Mouse (Mus musculus): ENCODE data around the gene Gm9573. TPM values are rescaled to one million over a fixed set of nuclear protein-coding genes. Genes with fewer than 3 reads are reported as not detected.
A peak's percentile ranks its signal among the peaks of the same experiment; 100 is the strongest.

Gm9573 gene
- polyA plus RNA-seq, 1 experiment from 2014 or later, result not detected

- Histone ChIP-seq H3K9ac (replicated peaks; ENCODE audit: low read length) (no peak overlapping the region), H3K4me3 (ENCODE audit: low read length) (no peak overlapping the region), H3K4me1 (ENCODE audit: insufficient read depth, low read length) (peaks cover 5% of the 10 kb centered on the region; the same call in 1 of the 2 replicates), H3K36me3 (ENCODE audit: insufficient read depth, low read length) (no peaks in the 10 kb centered on the region), H3K9me3 (ENCODE audit: low read length) (no peaks in the 10 kb centered on the region; the same call in 1 of the 2 replicates), H3K27ac (ENCODE audit: low read length) (no peak overlapping the region), H3K4me2 (replicated peaks; ENCODE audit: low read depth, low read length) (no peak overlapping the region), H3K27me3 (ENCODE audit: insufficient read depth, low read length) (no peaks in the 10 kb centered on the region)
- 43% methylated on average over 4 of the region's 4 CpGs for WGBS
- ATAC-seq (ENCODE audit: low FRiP score, low TSS enrichment), result no peak
Measured at GRCm38 (mm10) chr17:35588387-35588786, 38.0 kb downstream of the Gm9573 start.

GRCm38 (mm10) chr17:35587291-35587690, 39.1 kb downstream of the Gm9573 start:
- Histone ChIP-seq H3K27me3 (ENCODE audit: insufficient read depth, low read length) (no peaks in the 10 kb centered on the region), H3K4me3 (ENCODE audit: low read length) (no peak overlapping the region), H3K4me2 (replicated peaks; ENCODE audit: low read depth, low read length) (no peak overlapping the region), H3K9ac (replicated peaks; ENCODE audit: low read length) (no peak overlapping the region), H3K27ac (ENCODE audit: low read length) (no peak overlapping the region), H3K9me3 (ENCODE audit: low read length) (no peaks in the 10 kb centered on the region; the same call in 1 of the 2 replicates), H3K36me3 (ENCODE audit: insufficient read depth, low read length) (no peaks in the 10 kb centered on the region), H3K4me1 (ENCODE audit: insufficient read depth, low read length) (peaks cover 5% of the 10 kb centered on the region; the same call in 1 of the 2 replicates)
- 74% methylated on average over 1 of the region's 1 CpGs for WGBS
- ATAC-seq (ENCODE audit: low FRiP score, low TSS enrichment), result no peak

- no peaks in the 10 kb centered on the region for H3K36me3 ChIP-seq (ENCODE audit: insufficient read depth, low read length)
- H3K9me3 ChIP-seq (ENCODE audit: low read length), result no peaks in the 10 kb centered on the region; the same call in 1 of the 2 replicates
- H3K27ac ChIP-seq (ENCODE audit: low read length), result no peak overlapping the region
- 0 out of 2 replicates have a peak, but pooled peaks have one; percentile 9 for ATAC-seq (ENCODE audit: low FRiP score, low TSS enrichment)
- no peaks in the 10 kb centered on the region for H3K27me3 ChIP-seq (ENCODE audit: insufficient read depth, low read length)
- WGBS, result 19% methylated on average over 16 of the region's 16 CpGs
- peak overlapping the region; percentile 29; the same call in 1 of the 2 replicates for H3K4me2 ChIP-seq (replicated peaks; ENCODE audit: low read depth, low read length)
- no peaks in the 10 kb centered on the region for H3K4me1 ChIP-seq (ENCODE audit: insufficient read depth, low read length)
- H3K4me3 ChIP-seq (ENCODE audit: low read length), result no peak overlapping the region
- no peak overlapping the region for H3K9ac ChIP-seq (replicated peaks; ENCODE audit: low read length)
Measured at GRCm38 (mm10) chr17:35584330-35584937, 42.0 kb downstream of the Gm9573 start.

GRCm38 (mm10) chr17:35582900-35583299, 43.5 kb downstream of the Gm9573 start:
- Histone ChIP-seq H3K36me3 (ENCODE audit: insufficient read depth, low read length) (no peaks in the 10 kb centered on the region), H3K4me1 (ENCODE audit: insufficient read depth, low read length) (no peaks in the 10 kb centered on the region), H3K9me3 (ENCODE audit: low read length) (no peaks in the 10 kb centered on the region; the same call in 1 of the 2 replicates), H3K27ac (ENCODE audit: low read length) (no peak overlapping the region), H3K4me3 (ENCODE audit: low read length) (no peak overlapping the region), H3K4me2 (replicated peaks; ENCODE audit: low read depth, low read length) (no peak overlapping the region), H3K9ac (replicated peaks; ENCODE audit: low read length) (no peak overlapping the region), H3K27me3 (ENCODE audit: insufficient read depth, low read length) (no peaks in the 10 kb centered on the region)
- 100% methylated on average over 1 of the region's 1 CpGs for WGBS
- no peak for ATAC-seq (ENCODE audit: low FRiP score, low TSS enrichment)

- no peak overlapping the region for H3K4me2 ChIP-seq (replicated peaks; ENCODE audit: low read depth, low read length)
Measured at GRCm38 (mm10) chr17:35578211-35578610, 48.2 kb downstream of the Gm9573 start.

GRCm38 (mm10) chr17:35571477-35571876, 55.0 kb downstream of the Gm9573 start:
- Histone ChIP-seq H3K27ac (ENCODE audit: low read length) (no peak overlapping the region), H3K4me3 (ENCODE audit: low read length) (no peak overlapping the region), H3K36me3 (ENCODE audit: insufficient read depth, low read length) (no peaks in the 10 kb centered on the region), H3K9ac (replicated peaks; ENCODE audit: low read length) (no peak overlapping the region), H3K4me1 (ENCODE audit: insufficient read depth, low read length) (peaks cover 8% of the 10 kb centered on the region; the same call in 1 of the 2 replicates), H3K27me3 (ENCODE audit: insufficient read depth, low read length) (peaks cover 26% of the 10 kb centered on the region), H3K9me3 (ENCODE audit: low read length) (no peaks in the 10 kb centered on the region), H3K4me2 (replicated peaks; ENCODE audit: low read depth, low read length) (no peak overlapping the region)
- WGBS, result 96% methylated on average over 7 of the region's 7 CpGs
- no peak for ATAC-seq (ENCODE audit: low FRiP score, low TSS enrichment)

More at GRCm38 (mm10) chr17:35578211-35578610, 48.2 kb downstream of the Gm9573 start:
- no peak for ATAC-seq (ENCODE audit: low FRiP score, low TSS enrichment)
- Histone ChIP-seq H3K27me3 (ENCODE audit: insufficient read depth, low read length) (no peaks in the 10 kb centered on the region), H3K9ac (replicated peaks; ENCODE audit: low read length) (no peak overlapping the region), H3K36me3 (ENCODE audit: insufficient read depth, low read length) (no peaks in the 10 kb centered on the region), H3K4me1 (ENCODE audit: insufficient read depth, low read length) (no peaks in the 10 kb centered on the region), H3K4me3 (ENCODE audit: low read length) (no peak overlapping the region), H3K9me3 (ENCODE audit: low read length) (no peaks in the 10 kb centered on the region), H3K27ac (ENCODE audit: low read length) (no peak overlapping the region)
- 14% methylated on average over 6 of the region's 6 CpGs for WGBS

- no peak for ATAC-seq (ENCODE audit: low FRiP score, low TSS enrichment)
- Histone ChIP-seq H3K4me1 (ENCODE audit: insufficient read depth, low read length) (peaks cover 8% of the 10 kb centered on the region; the same call in 1 of the 2 replicates), H3K4me3 (ENCODE audit: low read length) (no peak overlapping the region), H3K4me2 (replicated peaks; ENCODE audit: low read depth, low read length) (no peak overlapping the region), H3K27me3 (ENCODE audit: insufficient read depth, low read length) (peaks cover 26% of the 10 kb centered on the region), H3K36me3 (ENCODE audit: insufficient read depth, low read length) (no peaks in the 10 kb centered on the region), H3K27ac (ENCODE audit: low read length) (no peak overlapping the region), H3K9ac (replicated peaks; ENCODE audit: low read length) (no peak overlapping the region), H3K9me3 (ENCODE audit: low read length) (no peaks in the 10 kb centered on the region)
- 77% methylated on average over 14 of the region's 14 CpGs for WGBS
Measured at GRCm38 (mm10) chr17:35570836-35571235, 55.6 kb downstream of the Gm9573 start.

GRCm38 (mm10) chr17:35569091-35569944, 57.1 kb downstream of the Gm9573 start:
- H3K9ac ChIP-seq (replicated peaks; ENCODE audit: low read length), result peak overlapping the region; percentile 54

More at GRCm38 (mm10) chr17:35569091-35569944, 57.1 kb downstream of the Gm9573 start:
- no peaks in the 10 kb centered on the region for H3K9me3 ChIP-seq (ENCODE audit: low read length)
- H3K4me3 ChIP-seq (ENCODE audit: low read length), result peak overlapping the region; percentile 28
- H3K4me1 ChIP-seq (ENCODE audit: insufficient read depth, low read length), result peaks cover 8% of the 10 kb centered on the region; the same call in 1 of the 2 replicates
- H3K27me3 ChIP-seq (ENCODE audit: insufficient read depth, low read length), result peaks cover 26% of the 10 kb centered on the region
- no peak overlapping the region for H3K27ac ChIP-seq (ENCODE audit: low read length)
- 6% methylated on average over 28 of the region's 28 CpGs for WGBS
- peak; percentile 51; the same call in 1 of the 2 replicates for ATAC-seq (ENCODE audit: low FRiP score, low TSS enrichment)
- peak overlapping the region; percentile 49 for H3K4me2 ChIP-seq (replicated peaks; ENCODE audit: low read depth, low read length)
- H3K36me3 ChIP-seq (ENCODE audit: insufficient read depth, low read length), result no peaks in the 10 kb centered on the region

Measured in kidney, embryonic 16.5 days (tissue).